Mouse (Mus musculus): ENCODE data around the gene Vsig2. TPM values are rescaled to one million over a fixed set of nuclear protein-coding genes. Genes with fewer than 3 reads are reported as not detected.
A peak's percentile ranks its signal among the peaks of the same experiment; 100 is the strongest.

The Vsig2 gene
- total RNA-seq (2015), result not detected in 2 replicates
- total RNA-seq (2017), result not detected in 2 replicates

GRCm38 (mm10) chr9:37539170-37540025 lies at the start of gene Vsig2:
Vsig2 (plus strand) TSS chr9:37539255.
- ATAC-seq (ENCODE audit: poor library complexity, severe bottlenecking), result no peak

GRCm38 (mm10) chr9:37489446-37490120 lies 49.5 kb upstream of the Vsig2 start:
- peak; percentile 42 for ATAC-seq (ENCODE audit: poor library complexity, severe bottlenecking)

- no peak for ATAC-seq (ENCODE audit: poor library complexity, severe bottlenecking)
Measured at GRCm38 (mm10) chr9:37495761-37496160, 43.3 kb upstream of the Vsig2 start.

GRCm38 (mm10) chr9:37496325-37496724 lies 42.7 kb upstream of the Vsig2 start:
- ATAC-seq (ENCODE audit: poor library complexity, severe bottlenecking), result no peak

- ATAC-seq (ENCODE audit: poor library complexity, severe bottlenecking), result no peak
Measured at GRCm38 (mm10) chr9:37500201-37500600, 38.9 kb upstream of the Vsig2 start.

- ATAC-seq (ENCODE audit: poor library complexity, severe bottlenecking), result no peak
Measured at GRCm38 (mm10) chr9:37501170-37501569, 37.9 kb upstream of the Vsig2 start.

GRCm38 (mm10) chr9:37504348-37504747 lies 34.7 kb upstream of the Vsig2 start:
- no peak for ATAC-seq (ENCODE audit: poor library complexity, severe bottlenecking)

GRCm38 (mm10) chr9:37506023-37506422 lies 33.0 kb upstream of the Vsig2 start:
- ATAC-seq (ENCODE audit: poor library complexity, severe bottlenecking), result no peak

- ATAC-seq (ENCODE audit: poor library complexity, severe bottlenecking), result peak; percentile 54; the same call in 1 of the 2 replicates
Measured at GRCm38 (mm10) chr9:37512097-37512496, 27.0 kb upstream of the Vsig2 start.

- ATAC-seq (ENCODE audit: poor library complexity, severe bottlenecking), result no peak
Measured at GRCm38 (mm10) chr9:37514456-37514855, 24.6 kb upstream of the Vsig2 start.

- peak; percentile 97 for ATAC-seq (ENCODE audit: poor library complexity, severe bottlenecking)
Measured at GRCm38 (mm10) chr9:37517467-37517866, 21.6 kb upstream of the Vsig2 start.

- no peak for ATAC-seq (ENCODE audit: poor library complexity, severe bottlenecking)
Measured at GRCm38 (mm10) chr9:37518991-37519390, 20.1 kb upstream of the Vsig2 start.

- no peak for ATAC-seq (ENCODE audit: poor library complexity, severe bottlenecking)
Measured at GRCm38 (mm10) chr9:37519995-37520394, 19.1 kb upstream of the Vsig2 start.

GRCm38 (mm10) chr9:37525461-37525860 lies 13.6 kb upstream of the Vsig2 start:
- no peak for ATAC-seq (ENCODE audit: poor library complexity, severe bottlenecking)

GRCm38 (mm10) chr9:37526443-37527395 lies 12.3 kb upstream of the Vsig2 start:
- 0 out of 2 replicates have a peak, but pooled peaks have one; percentile 12 for ATAC-seq (ENCODE audit: poor library complexity, severe bottlenecking)

GRCm38 (mm10) chr9:37527396-37528224 lies 11.4 kb upstream of the Vsig2 start, which contains the start of gene Esam:
Esam (plus strand) TSS chr9:37528078.
- peak; percentile 61 for ATAC-seq (ENCODE audit: poor library complexity, severe bottlenecking)

GRCm38 (mm10) chr9:37528225-37528970 lies 10.7 kb upstream of the Vsig2 start:
- no peak for ATAC-seq (ENCODE audit: poor library complexity, severe bottlenecking)

- peak; percentile 48 for ATAC-seq (ENCODE audit: poor library complexity, severe bottlenecking)
Measured at GRCm38 (mm10) chr9:37530031-37530887, 8.8 kb upstream of the Vsig2 start.
